Mouse (Mus musculus) small intestine, adult 2 months (tissue): ENCODE measurements around the gene Prdm15.

ENCODE experiments used
- CTCF ChIP-seq: fragments of 200-500 bp; IDR thresholded peaks from 2 replicates; pipeline ENCODE4 v1.5.1; 2012; ENCODE audit warnings: low read depth, mild to moderate bottlenecking, control low read depth, inconsistent platforms, low read length, moderate library complexity, mixed read lengths; ENCODE audit not compliant: insufficient replicate concordance, insufficient read length; ENCODE audit errors: extremely low read depth
- POLR2A ChIP-seq: fragments of 200-500 bp; IDR thresholded peaks from 2 replicates; pipeline ENCODE4 v1.6.1; 2012; ENCODE audit warnings: low read depth, mild to moderate bottlenecking, control low read depth, inconsistent platforms, low read length, moderate library complexity

- TF ChIP-seq CTCF (no peak), POLR2A (no peak)
These were observed 32.1 kb downstream of the Prdm15 start for GRCm38 (mm10) chr16:97819532-97819931.
